ENCODE assay signal across 22 mouse cellular contexts in genomic region chr12:56528034-56528570, GRCm38 (mm10). TPM values are rescaled to one million over a fixed set of nuclear protein-coding genes. Genes with fewer than 3 reads are reported as not detected.
A peak's percentile ranks its signal among the peaks of the same experiment; 100 is the strongest.
DNase-seq lines count a peak whose midpoint lies in the region; ATAC-seq lines count a peak whose summit lies in the region.
"Had no signal": no experiment of that assay in that cellular context is flagged by ENCODE, and none has a peak within 500 bp of the region (broad histone marks: within the 10 kb centered on the region; RNA-seq: fewer than 3 reads in every experiment).

No protein-coding gene starts in this region.

- H3K4me3 ChIP-seq in heart, embryonic 15.5 days = peak overlapping the region; percentile 5; the same call in 1 of the 2 replicates
- H3K4me3 ChIP-seq in heart, embryonic 10.5 days = no peak overlapping the region
- peak overlapping the region; percentile 62 for H3K4me3 ChIP-seq in lung, embryonic 16.5 days (ENCODE audit: low read length)
- peak overlapping the region; percentile 48 for H3K4me3 ChIP-seq in forebrain, embryonic 12.5 days (replicated peaks)
- peak overlapping the region; percentile 4; the same call in 1 of the 2 replicates for H3K4me3 ChIP-seq in midbrain, embryonic 12.5 days
- H3K4me3 ChIP-seq: gastrocnemius, adult 2 months had no signal

- no peak for DNase-seq in heart, embryonic 10.5 days (ENCODE audit: low spot score)
- no peak for DNase-seq in lung, postnatal 25 days (ENCODE audit: low spot score)
- DNase-seq in urinary bladder, adult 18-20 months (ENCODE audit: low spot score in 2 of 2) = no peak
- no peak for DNase-seq in urinary bladder, adult 2 months (ENCODE audit: low spot score)
- DNase-seq: adrenal gland, postnatal 14 days; cerebellum, adult 11 months; cerebellum, postnatal 14 days; embryo, embryonic 11 days; gastrocnemius, adult 2 months; heart, adult 18-20 months; kidney, adult 8-10 months; kidney, postnatal 25 days; liver, postnatal 0 days; thymus, adult 2 months had no signal

- no peaks in the 10 kb centered on the region for H3K9me3 ChIP-seq in heart, embryonic 15.5 days (replicated peaks)
- H3K9me3 ChIP-seq in heart, embryonic 10.5 days = no peaks in the 10 kb centered on the region
- H3K9me3 ChIP-seq in lung, embryonic 16.5 days (ENCODE audit: control insufficient read depth, low read length) = no peaks in the 10 kb centered on the region
- H3K9me3 ChIP-seq in forebrain, embryonic 12.5 days = no peaks in the 10 kb centered on the region
- H3K9me3 ChIP-seq in midbrain, embryonic 12.5 days = no peaks in the 10 kb centered on the region

- ATAC-seq in heart, embryonic 15.5 days (replicated peaks; ENCODE audit: insufficient number of reproducible peaks, insufficient read depth, low FRiP score, low read depth) = no peak
- no peak for ATAC-seq in lung, embryonic 16.5 days (ENCODE audit: low read depth)
- ATAC-seq in forebrain, embryonic 12.5 days (ENCODE audit: low FRiP score) = no peak
- ATAC-seq in midbrain, embryonic 12.5 days (ENCODE audit: low FRiP score, low read depth) = no peak
- ATAC-seq: liver, postnatal 0 days had no signal

- H3K4me2 ChIP-seq in heart, embryonic 15.5 days = no peak overlapping the region
- H3K4me2 ChIP-seq in lung, embryonic 16.5 days (ENCODE audit: low read depth, low read length) = peak overlapping the region; percentile 2; the same call in 1 of the 2 replicates
- peak overlapping the region; percentile 42 for H3K4me2 ChIP-seq in forebrain, embryonic 12.5 days
- H3K4me2 ChIP-seq in midbrain, embryonic 12.5 days (replicated peaks) = 0 out of 2 replicates have a peak overlapping the region, but pooled peaks have one; percentile 5
- H3K4me2 ChIP-seq: hindbrain, embryonic 14.5 days had no signal

- H3K9ac ChIP-seq in heart, embryonic 15.5 days = no peak overlapping the region
- H3K9ac ChIP-seq in lung, embryonic 16.5 days (ENCODE audit: low read length) = peak overlapping the region; percentile 72
- H3K9ac ChIP-seq in forebrain, embryonic 12.5 days = peak overlapping the region; percentile 56
- no peak overlapping the region for H3K9ac ChIP-seq in midbrain, embryonic 12.5 days (replicated peaks)
- H3K9ac ChIP-seq: hindbrain, embryonic 14.5 days; liver, postnatal 0 days had no signal

- peaks cover 94% of the 10 kb centered on the region for H3K27me3 ChIP-seq in heart, embryonic 15.5 days
- peaks cover 97% of the 10 kb centered on the region for H3K27me3 ChIP-seq in heart, embryonic 10.5 days (ENCODE audit: insufficient read depth, poor library complexity, severe bottlenecking)
- H3K27me3 ChIP-seq in lung, embryonic 16.5 days (ENCODE audit: control insufficient read depth, insufficient read depth, low read depth, low read length) = peaks cover 71% of the 10 kb centered on the region
- peaks cover 93% of the 10 kb centered on the region for H3K27me3 ChIP-seq in forebrain, embryonic 12.5 days
- H3K27me3 ChIP-seq in midbrain, embryonic 12.5 days = peaks cover 93% of the 10 kb centered on the region
- H3K27me3 ChIP-seq: CH12.LX had no signal

- peaks cover 4% of the 10 kb centered on the region; the same call in 1 of the 2 replicates for H3K4me1 ChIP-seq in heart, embryonic 15.5 days (replicated peaks)
- H3K4me1 ChIP-seq in heart, embryonic 10.5 days = peaks cover 3% of the 10 kb centered on the region
- H3K4me1 ChIP-seq in lung, embryonic 16.5 days (replicated peaks; ENCODE audit: control insufficient read depth, insufficient read depth, low read length) = no peaks in the 10 kb centered on the region
- H3K4me1 ChIP-seq in forebrain, embryonic 12.5 days = peaks cover 2% of the 10 kb centered on the region
- H3K4me1 ChIP-seq in midbrain, embryonic 12.5 days = 0 out of 2 replicates have a peak, but pooled peaks cover 3% of the 10 kb centered on the region

- 6% methylated on average over 8 of the region's 8 CpGs for WGBS in heart, embryonic 15.5 days
- WGBS in heart, embryonic 10.5 days = 2% methylated on average over 8 of the region's 8 CpGs
- WGBS in lung, embryonic 16.5 days = 5% methylated on average over 8 of the region's 8 CpGs
- 4% methylated on average over 8 of the region's 8 CpGs for WGBS in forebrain, embryonic 12.5 days
- WGBS in midbrain, embryonic 12.5 days = 2% methylated on average over 8 of the region's 8 CpGs

- no peak overlapping the region for H3K27ac ChIP-seq in heart, embryonic 15.5 days
- H3K27ac ChIP-seq in heart, embryonic 10.5 days = no peak overlapping the region
- peak overlapping the region; percentile 90 for H3K27ac ChIP-seq in lung, embryonic 16.5 days (ENCODE audit: low read length)
- peak overlapping the region; percentile 73; the same call in 1 of the 2 replicates for H3K27ac ChIP-seq in forebrain, embryonic 12.5 days
- H3K27ac ChIP-seq in midbrain, embryonic 12.5 days (replicated peaks) = no peak overlapping the region
- H3K27ac ChIP-seq: gastrocnemius, adult 2 months; hindbrain, embryonic 14.5 days had no signal

- no peaks in the 10 kb centered on the region for H3K36me3 ChIP-seq in heart, embryonic 15.5 days
- H3K36me3 ChIP-seq in heart, embryonic 10.5 days = no peaks in the 10 kb centered on the region
- no peaks in the 10 kb centered on the region for H3K36me3 ChIP-seq in lung, embryonic 16.5 days (ENCODE audit: control insufficient read depth, insufficient read depth, low read length)
- no peaks in the 10 kb centered on the region for H3K36me3 ChIP-seq in forebrain, embryonic 12.5 days (replicated peaks)
- H3K36me3 ChIP-seq in midbrain, embryonic 12.5 days = no peaks in the 10 kb centered on the region

RNA-seq across cellular contexts. Expression of gene Nkx2-1, which starts 8.6 kb away (rescaled TPM):
- polyA plus RNA-seq in heart, embryonic 15.5 days (2015; fragmentation: Nextera tagmentation; extraction: Ambion mirVana) = 2.1 and 6.4 TPM in 2 replicates
- 1.9 TPM in 1 of 2 replicates, not detected in the other for polyA plus RNA-seq in heart, embryonic 10.5 days (2016; fragmentation: Nextera tagmentation; extraction: Ambion mirVana)
- polyA plus RNA-seq in lung, embryonic 16.5 days (2015; fragmentation: Nextera tagmentation; extraction: Ambion mirVana) = 74.8 and 91.7 TPM in 2 replicates
- 37.2 and 66.0 TPM in 2 replicates for polyA plus RNA-seq in forebrain, embryonic 12.5 days (2016; fragmentation: Nextera tagmentation; extraction: Ambion mirVana)
- polyA plus RNA-seq in midbrain, embryonic 12.5 days (2016; fragmentation: Nextera tagmentation; extraction: Ambion mirVana) = 5.2 and 9.3 TPM in 2 replicates
- polyA plus RNA-seq in urinary bladder, adult 2 months (2012; rRNA removed) = not detected in 2 replicates
- polyA plus RNA-seq: hindbrain, embryonic 14.5 days; intestine, embryonic 14.5 days; liver, postnatal 0 days; stomach, embryonic 16.5 days had no signal

Comparison
In these comparisons a context has a peak if more than half of its experiments do, and no peak if none do; other contexts are left out.
1. H3K27ac ChIP-seq: peak in lung, embryonic 16.5 days (single experiment) and forebrain, embryonic 12.5 days (single experiment); none in heart, embryonic 15.5 days (single experiment), heart, embryonic 10.5 days (single experiment) and midbrain, embryonic 12.5 days (single experiment).
2. H3K9ac ChIP-seq: peak in lung, embryonic 16.5 days (single experiment) and forebrain, embryonic 12.5 days (single experiment); none in heart, embryonic 15.5 days (single experiment) and midbrain, embryonic 12.5 days (single experiment).